Mouse (Mus musculus): ENCODE measurements around the gene Atp6ap2.

DNA sequence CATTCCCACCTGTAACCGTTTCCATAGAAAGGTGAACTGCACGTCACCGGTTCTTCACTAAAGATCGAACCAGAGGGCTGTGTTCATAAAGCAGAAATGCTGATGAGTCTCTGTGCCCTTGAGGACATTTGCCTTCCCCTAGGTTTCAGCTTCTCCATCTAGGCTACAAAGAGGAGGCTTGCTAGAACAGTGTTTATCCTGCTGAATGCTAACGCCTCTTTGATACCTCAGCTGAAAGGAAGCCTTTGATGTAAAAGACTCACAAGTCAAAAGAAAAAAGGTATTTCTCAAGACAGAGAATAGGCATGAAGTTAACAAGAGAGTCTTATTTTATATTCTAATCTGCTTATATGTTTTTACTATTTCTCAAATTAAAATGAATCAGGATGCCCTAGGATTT lies 4.3 kb upstream of the Atp6ap2 start:
- TF ChIP-seq CTCF (IDR thresholded peaks at IDR 0.05; ENCODE audit: control insufficient read depth, insufficient read depth, insufficient read length) (no peak), MAX (IDR thresholded peaks at IDR 0.05) (no peak), USF1 (IDR thresholded peaks at IDR 0.05; ENCODE audit: low read depth) (no peak)
